Mouse (Mus musculus) urinary bladder, adult 18-20 months (tissue): ENCODE results near the gene Tead1.

Source experiments
- DNase-seq, 2 experiments: peaks; one replicate each; pipeline ENCODE4 v3.0.0; 2022; ENCODE audit warnings: low spot score in 2 of 2, mixed read lengths in 2 of 2

The Tead1 gene

GRCm38 (mm10) chr7:112813731-112814306 is 134.7 kb downstream of the Tead1 start:
- DNase-seq = peak in 1 of 2 experiments; percentile 55

DNA sequence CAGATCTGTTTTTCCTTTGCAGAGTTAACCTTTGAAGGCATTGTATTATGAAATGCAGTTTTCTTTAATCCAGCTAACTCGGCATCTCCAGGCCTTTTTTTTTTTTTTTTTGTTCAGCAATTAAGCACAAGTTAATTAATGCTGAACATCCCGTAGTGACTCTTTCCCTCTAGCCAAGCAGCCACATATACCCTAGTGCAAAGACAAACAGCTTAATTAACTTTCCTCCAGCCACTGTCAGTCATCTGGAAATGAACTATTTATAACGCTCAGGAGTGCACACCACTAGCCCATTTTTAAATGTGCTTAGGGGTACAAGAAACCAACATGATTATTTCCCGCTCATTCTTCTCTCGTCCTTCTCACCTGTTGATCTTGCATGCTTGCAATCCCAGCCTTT is 136.9 kb downstream of the Tead1 start:
- no peak for DNase-seq

DNA sequence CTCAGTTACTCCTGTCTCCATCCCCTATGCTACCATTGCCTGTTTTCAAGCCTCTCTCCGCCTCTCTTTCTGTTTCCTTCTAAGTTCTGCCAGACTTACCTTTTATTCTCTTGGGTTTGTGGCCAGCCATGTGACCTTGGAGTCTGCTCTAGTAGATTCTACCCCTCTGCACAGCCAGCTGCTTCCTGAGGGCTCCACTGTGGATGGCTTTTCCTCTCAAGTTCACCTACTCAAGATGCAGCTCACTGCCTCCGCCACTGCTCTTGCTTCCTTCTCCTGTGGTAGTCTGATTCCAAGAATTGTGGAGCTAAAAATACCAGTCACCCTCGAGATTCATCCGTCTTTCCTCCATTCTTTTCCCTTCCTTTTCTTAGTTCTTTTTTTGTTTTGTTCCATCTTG is 140.7 kb downstream of the Tead1 start:
- DNase-seq = no peak

DNA sequence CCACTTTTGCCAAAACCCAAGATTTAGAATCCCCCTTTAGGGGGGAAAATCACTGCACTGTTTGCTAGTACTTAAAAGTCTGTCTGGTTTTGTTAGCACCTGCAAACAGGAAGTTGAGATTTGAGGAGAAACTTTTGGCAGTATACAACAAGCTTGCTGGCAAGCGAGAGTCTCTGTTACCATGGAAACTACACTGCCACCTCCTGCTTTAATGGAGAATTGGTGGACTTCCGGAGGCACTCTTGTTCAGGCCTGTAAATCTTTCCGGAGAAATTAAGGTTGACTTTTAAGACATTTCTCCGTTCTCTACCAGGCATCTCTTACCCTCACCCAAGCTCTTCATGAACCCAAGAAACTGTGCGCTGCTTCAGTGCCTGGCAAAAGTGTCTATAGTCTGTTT is 143.8 kb downstream of the Tead1 start:
- DNase-seq = no peak

GRCm38 (mm10) chr7:112823621-112824020 is 144.5 kb downstream of the Tead1 start:
- peak; percentile 32 to 56 for DNase-seq

- no peak for DNase-seq
Measured at GRCm38 (mm10) chr7:112825339-112825781, 146.2 kb downstream of the Tead1 start.

DNA sequence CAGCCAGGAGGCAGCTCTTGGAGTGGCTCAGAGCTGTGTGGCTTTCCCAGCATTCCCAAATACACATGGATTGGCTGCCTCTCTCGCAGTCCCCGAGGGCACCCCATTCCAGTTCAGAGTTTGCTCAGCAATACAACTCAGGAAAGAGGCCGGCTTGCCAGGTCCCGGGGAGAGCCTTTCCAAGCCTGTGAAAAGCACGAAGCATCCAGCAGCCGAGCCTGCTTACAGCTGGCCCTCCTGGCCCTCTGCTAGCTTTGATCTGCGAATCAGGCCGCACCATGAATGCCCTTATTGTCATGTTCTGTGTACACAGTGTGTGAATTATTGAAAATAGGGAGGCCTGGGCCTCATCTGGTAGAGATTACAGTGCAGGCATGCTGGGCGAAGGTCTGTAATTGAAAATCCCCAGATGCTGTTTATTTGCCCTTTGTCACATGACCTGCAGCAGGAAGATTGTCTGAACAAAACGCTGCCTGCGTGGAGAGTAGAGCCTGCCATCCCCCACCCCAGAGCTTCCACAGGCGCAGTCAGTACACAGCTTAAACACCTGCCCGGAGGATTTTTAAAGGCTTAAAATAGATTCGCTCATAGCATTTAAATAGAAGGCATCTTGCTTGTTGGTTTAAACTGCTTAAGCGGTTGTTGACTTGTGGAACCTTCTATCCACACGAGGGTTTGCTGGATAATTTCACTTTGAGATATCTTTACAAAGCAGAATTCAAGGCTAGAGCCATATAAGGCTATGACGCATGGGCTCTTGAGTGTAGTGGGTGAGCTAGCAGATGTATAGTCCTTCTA is 147.2 kb downstream of the Tead1 start:
- DNase-seq = peak; percentile 15 to 31

GRCm38 (mm10) chr7:112828016-112828695 is 149.0 kb downstream of the Tead1 start:
- no peak for DNase-seq

GRCm38 (mm10) chr7:112828696-112829022 is 149.5 kb downstream of the Tead1 start:
- no peak for DNase-seq

GRCm38 (mm10) chr7:112830946-112831345 is 151.8 kb downstream of the Tead1 start:
- no peak for DNase-seq

- DNase-seq = no peak
Measured at GRCm38 (mm10) chr7:112831446-112831845, 152.3 kb downstream of the Tead1 start.

DNA sequence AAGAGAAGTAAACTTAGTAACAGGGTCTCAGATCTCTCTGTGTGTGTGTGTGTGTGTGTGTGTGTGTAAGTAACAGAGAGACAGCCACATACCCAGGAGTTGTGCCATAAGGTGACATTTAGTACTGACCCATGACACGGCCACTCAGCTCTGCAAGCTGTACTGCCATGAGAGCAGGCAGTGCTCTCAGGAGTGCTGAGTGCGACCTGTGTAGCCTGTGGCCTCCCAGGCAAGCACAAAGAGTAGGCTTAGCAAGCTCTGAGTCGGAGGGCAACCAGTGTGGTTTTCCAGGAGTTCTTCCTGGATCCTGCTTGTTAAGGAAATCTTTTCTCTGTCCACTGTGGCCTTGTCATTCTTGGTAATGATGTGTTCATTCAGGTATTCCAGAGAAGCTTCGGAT is 154.0 kb downstream of the Tead1 start:
- no peak for DNase-seq

GRCm38 (mm10) chr7:112836076-112836475 is 157.0 kb downstream of the Tead1 start:
- no peak for DNase-seq

DNA sequence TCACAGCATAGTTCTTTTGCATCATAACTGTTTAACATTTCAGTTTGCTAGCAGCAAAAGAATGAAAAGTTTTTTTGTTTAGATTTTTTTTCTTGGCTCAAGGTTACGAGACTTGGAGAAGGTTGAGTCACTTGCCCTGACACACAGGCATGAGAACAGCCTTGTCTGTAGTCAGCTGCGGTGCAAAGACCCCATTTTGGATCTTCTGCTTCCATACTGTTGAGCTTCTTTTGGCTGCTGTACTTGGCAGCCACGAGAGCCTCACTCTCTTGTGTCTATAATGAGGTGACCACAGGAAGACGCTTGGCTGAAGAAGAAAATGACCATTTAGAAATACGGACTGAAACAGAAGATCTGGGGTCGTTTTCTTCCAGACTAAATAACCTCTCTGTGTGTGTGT is 159.0 kb downstream of the Tead1 start:
- DNase-seq = no peak

DNA sequence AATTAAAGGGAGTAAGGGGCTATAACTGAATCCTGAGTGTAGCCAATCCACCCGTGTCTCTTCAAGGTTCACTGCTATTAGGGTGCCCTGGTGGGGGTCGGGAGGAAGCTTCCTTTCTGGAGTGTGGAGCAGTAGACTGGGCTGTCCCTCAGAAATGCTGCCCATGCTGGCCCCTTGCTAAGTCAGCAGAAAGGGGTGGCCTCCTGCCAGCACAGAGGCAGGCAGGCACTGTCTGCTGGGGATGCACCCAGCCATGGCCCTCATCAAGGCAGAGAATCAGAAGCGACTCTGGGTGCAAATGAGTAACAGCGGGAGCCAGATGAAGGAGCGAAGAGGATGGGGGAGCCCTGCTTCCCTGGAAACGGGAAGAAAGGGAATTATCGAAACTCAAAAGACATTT is 161.2 kb downstream of the Tead1 start:
- DNase-seq = no peak

GRCm38 (mm10) chr7:112840890-112841289 is 161.8 kb downstream of the Tead1 start:
- no peak for DNase-seq

DNA sequence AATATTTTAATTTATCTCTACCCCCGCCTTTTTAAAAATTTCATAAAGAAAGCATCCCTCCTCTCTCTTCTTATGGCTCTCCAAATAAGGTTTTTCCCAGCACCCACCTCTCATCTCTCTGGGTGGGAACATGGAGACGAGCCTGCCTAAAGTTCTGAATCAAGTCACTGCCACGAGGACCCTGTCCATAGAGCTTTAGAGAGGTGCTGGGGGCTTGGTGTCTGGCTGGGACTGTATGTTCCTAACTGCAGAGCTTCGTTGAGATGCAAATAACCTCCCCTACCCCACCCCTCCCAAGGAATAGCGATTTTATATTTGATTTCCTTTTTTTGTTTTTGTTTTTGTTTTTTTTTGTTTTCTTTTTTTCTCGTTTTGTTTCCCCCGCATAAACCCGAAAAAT is 162.4 kb downstream of the Tead1 start:
- no peak for DNase-seq

- no peak for DNase-seq
Measured at GRCm38 (mm10) chr7:112841886-112842285, 162.8 kb downstream of the Tead1 start.

DNA sequence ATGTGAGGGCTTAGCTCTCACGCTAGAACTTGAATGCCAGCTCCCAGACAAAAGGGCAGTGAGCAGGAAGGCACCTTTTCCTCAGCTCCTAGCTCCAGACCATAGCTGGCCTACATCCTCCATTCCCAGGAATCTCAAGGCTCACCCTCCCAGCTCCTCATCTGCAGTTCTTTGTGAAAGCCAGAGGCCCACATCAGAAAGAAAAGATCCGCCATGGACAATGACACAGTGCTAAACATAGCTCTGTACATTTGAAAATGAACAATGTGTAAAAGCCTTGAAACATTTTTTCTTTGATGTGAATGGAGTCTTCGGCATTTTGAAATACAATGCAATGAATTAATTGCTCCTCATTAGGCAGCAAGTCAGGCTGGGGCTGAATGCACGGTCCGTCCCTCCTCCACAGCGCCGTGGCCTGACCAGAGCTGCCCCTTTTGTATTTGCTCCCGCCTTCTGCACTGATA is 172.2 kb downstream of the Tead1 start:
- DNase-seq = no peak

DNA sequence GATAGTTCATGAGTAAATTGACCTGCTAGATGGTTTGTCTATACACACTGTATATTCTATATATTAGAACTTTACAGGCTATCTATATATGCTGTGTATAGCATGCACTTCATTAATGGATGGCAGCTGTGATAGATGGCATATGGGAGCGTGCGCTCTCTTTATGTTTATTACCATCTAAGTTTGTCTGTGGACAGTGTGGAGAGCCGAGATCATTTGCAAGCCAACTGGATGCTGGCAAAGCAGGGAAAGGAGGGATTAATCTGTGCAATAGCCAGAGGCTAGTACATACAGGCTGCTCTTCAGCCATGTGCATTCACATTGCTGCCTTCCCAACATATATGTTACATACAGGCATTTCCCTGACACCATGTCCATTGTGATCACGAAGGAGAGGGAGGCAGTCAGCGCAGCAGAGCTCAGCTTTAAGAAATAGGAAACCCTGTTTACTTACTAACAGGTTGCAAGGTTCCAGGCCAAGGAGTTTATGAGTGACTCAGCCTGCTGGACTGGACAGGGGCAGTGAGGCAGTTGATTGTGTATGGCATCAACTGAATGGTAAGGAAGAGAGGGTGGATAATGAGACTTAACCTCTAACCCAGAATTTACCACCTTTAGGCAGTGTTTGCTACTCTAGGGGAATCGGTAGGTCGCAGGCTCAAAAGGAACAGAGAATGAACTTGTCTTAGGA is 173.2 kb downstream of the Tead1 start:
- DNase-seq = peak in 1 of 2 experiments; percentile 23

- no peak for DNase-seq
Measured at GRCm38 (mm10) chr7:112853857-112854256, 174.7 kb downstream of the Tead1 start.

- DNase-seq = no peak
Measured at GRCm38 (mm10) chr7:112854516-112854915, 175.4 kb downstream of the Tead1 start.
